Mouse (Mus musculus): Measurements from ENCODE around the gene Agxt2. TPM values are rescaled to one million over a fixed set of nuclear protein-coding genes. Genes with fewer than 3 reads are reported as not detected.

The Agxt2 gene
- polyA plus RNA-seq, 1 experiment from 2014 or later, result not detected

DNA sequence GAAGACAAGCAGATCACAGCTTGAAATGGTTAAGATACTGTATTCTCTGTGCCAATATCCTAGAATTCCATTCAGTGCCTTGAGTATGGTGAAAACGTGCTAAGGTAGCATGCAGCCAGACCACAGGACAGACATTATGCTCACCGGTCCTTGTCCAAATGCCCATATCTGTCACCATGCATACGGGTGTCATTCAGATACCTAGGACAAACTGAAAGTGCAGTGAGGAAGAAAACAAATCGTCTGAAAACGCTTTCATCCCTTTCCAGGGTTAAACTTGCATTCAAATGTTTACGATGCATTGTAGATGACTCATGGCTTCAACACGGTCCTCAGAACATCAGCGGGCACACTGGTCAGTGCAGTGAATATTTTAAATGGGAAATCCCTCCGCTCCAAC, 83.2 kb downstream of the Agxt2 start:
- no peaks in the 10 kb centered on the region for H3K27me3 ChIP-seq (replicated peaks; ENCODE audit: insufficient read depth, low read length)
- DNase-seq (ENCODE audit: low spot score), result no peak
- 82% methylated on average over 9 of the region's 9 CpGs for WGBS
- H3K27ac ChIP-seq (ENCODE audit: low read length), result no peak overlapping the region
- no peaks in the 10 kb centered on the region for H3K9me3 ChIP-seq (ENCODE audit: low read length)
- TF ChIP-seq CTCF (IDR thresholded peaks at IDR 0.05), result no peak
- TF ChIP-seq EP300 (IDR thresholded peaks at IDR 0.05), result no peak
- no peaks in the 10 kb centered on the region for H3K4me1 ChIP-seq (ENCODE audit: insufficient read depth, low read depth, low read length)
- no peak overlapping the region for H3K4me3 ChIP-seq (ENCODE audit: low read depth, low read length)
- no peak overlapping the region for H3K4me2 ChIP-seq (replicated peaks; ENCODE audit: low read depth, low read length)
- peaks cover 4% of the 10 kb centered on the region; the same call in 1 of the 2 replicates for H3K36me3 ChIP-seq (ENCODE audit: insufficient read depth, low read length)
- ATAC-seq, result no peak
- no peak overlapping the region for H3K9ac ChIP-seq (replicated peaks; ENCODE audit: low read depth)

DNA sequence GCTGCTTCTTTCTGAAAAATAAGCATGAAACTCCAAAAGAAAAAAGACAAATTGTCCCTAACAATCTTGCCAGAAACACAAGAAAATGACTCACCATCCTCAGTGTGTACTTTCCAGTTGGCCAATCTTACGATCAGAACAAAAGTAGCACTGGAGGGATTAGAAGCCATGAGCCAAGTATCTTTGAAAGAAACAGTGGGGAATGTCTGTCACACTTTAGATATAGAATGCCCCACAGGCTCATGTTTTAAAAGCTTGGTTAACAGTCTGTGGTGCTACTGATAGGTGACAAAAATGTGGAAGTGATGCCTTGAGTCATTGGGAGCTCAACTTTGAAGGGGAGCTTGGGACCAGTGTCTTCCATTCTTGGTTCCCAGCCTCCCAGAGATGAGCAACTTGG, 83.9 kb downstream of the Agxt2 start:
- TF ChIP-seq CTCF (IDR thresholded peaks at IDR 0.05), result no peak
- TF ChIP-seq EP300 (IDR thresholded peaks at IDR 0.05), result no peak
- Histone ChIP-seq H3K4me2 (replicated peaks; ENCODE audit: low read depth, low read length) (no peak overlapping the region), H3K9ac (replicated peaks; ENCODE audit: low read depth) (no peak overlapping the region), H3K9me3 (ENCODE audit: low read length) (no peaks in the 10 kb centered on the region), H3K4me3 (ENCODE audit: low read depth, low read length) (no peak overlapping the region), H3K36me3 (ENCODE audit: insufficient read depth, low read length) (peaks cover 4% of the 10 kb centered on the region; the same call in 1 of the 2 replicates), H3K27ac (ENCODE audit: low read length) (no peak overlapping the region), H3K4me1 (ENCODE audit: insufficient read depth, low read depth, low read length) (no peaks in the 10 kb centered on the region), H3K27me3 (replicated peaks; ENCODE audit: insufficient read depth, low read length) (no peaks in the 10 kb centered on the region)
- ATAC-seq, result no peak
- WGBS, result 91% methylated on average over 1 of the region's 1 CpGs
- no peak for DNase-seq (ENCODE audit: low spot score)

DNA sequence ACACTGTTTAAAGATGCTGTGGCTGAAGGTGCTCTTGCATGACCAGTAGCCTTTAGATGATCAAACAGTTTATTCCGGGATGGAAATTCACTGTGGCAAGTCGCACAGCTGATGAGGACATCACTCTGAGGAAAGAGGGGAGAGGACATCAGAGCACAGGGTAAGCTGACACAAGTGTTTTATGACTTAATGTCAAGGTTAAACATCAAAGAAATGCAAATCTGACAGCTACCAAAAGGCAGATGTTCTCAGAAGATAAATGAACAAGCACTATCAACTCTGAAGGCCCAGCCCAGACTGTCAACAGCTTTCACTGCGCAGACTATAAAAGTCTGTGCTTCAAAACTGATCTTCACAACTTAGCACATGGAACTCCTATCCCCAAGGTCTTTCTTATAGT, 88.8 kb downstream of the Agxt2 start:
- Histone ChIP-seq H3K27ac (ENCODE audit: low read length) (no peak overlapping the region), H3K4me3 (ENCODE audit: low read depth, low read length) (no peak overlapping the region), H3K9ac (replicated peaks; ENCODE audit: low read depth) (no peak overlapping the region), H3K4me2 (replicated peaks; ENCODE audit: low read depth, low read length) (no peak overlapping the region), H3K36me3 (ENCODE audit: insufficient read depth, low read length) (peaks cover 19% of the 10 kb centered on the region), H3K9me3 (ENCODE audit: low read length) (no peaks in the 10 kb centered on the region), H3K27me3 (replicated peaks; ENCODE audit: insufficient read depth, low read length) (no peaks in the 10 kb centered on the region), H3K4me1 (ENCODE audit: insufficient read depth, low read depth, low read length) (no peaks in the 10 kb centered on the region)
- no peak for ATAC-seq
- WGBS, result 88% methylated on average over 3 of the region's 3 CpGs
- no peak for DNase-seq (ENCODE audit: low spot score)
- TF ChIP-seq CTCF (IDR thresholded peaks at IDR 0.05), result no peak
- no peak for TF ChIP-seq EP300 (IDR thresholded peaks at IDR 0.05)

Other genes with a start within 250 kb of the Agxt2 start
- 0.45 and 0.61 TPM in 2 replicates for gene Prlr, start 181.3 kb upstream of the Agxt2 start, polyA plus RNA-seq (2015; fragmentation: Nextera tagmentation; extraction: Ambion mirVana)
- not detected in 2 replicates for gene Gm21973, start 33.2 kb upstream of the Agxt2 start, polyA plus RNA-seq (2015; fragmentation: Nextera tagmentation; extraction: Ambion mirVana)
- 10.0 and 11.8 TPM in 2 replicates for gene Dnajc21, start 112.0 kb downstream of the Agxt2 start, polyA plus RNA-seq (2015; fragmentation: Nextera tagmentation; extraction: Ambion mirVana)
- gene Brix1, start 127.4 kb downstream of the Agxt2 start, polyA plus RNA-seq (2015; fragmentation: Nextera tagmentation; extraction: Ambion mirVana), result 52.3 and 64.6 TPM in 2 replicates
- 16.1 and 16.8 TPM in 2 replicates for gene Rad1, start 127.5 kb downstream of the Agxt2 start, polyA plus RNA-seq (2015; fragmentation: Nextera tagmentation; extraction: Ambion mirVana)
- gene Ttc23l, start 200.1 kb downstream of the Agxt2 start, polyA plus RNA-seq (2015; fragmentation: Nextera tagmentation; extraction: Ambion mirVana), result not detected in 2 replicates

All from lung, postnatal 0 days (tissue).